In genomic region chr2:173218416-173219141, GRCm38 (mm10) we compare ENCODE assay signal across 8 mouse cellular contexts. TPM values are rescaled to one million over a fixed set of nuclear protein-coding genes. Genes with fewer than 3 reads are reported as not detected.
A peak's percentile ranks its signal among the peaks of the same experiment; 100 is the strongest.
DNase-seq lines count a peak whose midpoint lies in the region; ATAC-seq and TF ChIP-seq lines count a peak whose summit lies in the region.
"Had no signal": no experiment of that assay in that cellular context is flagged by ENCODE, and none has a peak within 500 bp of the region (broad histone marks: within the 10 kb centered on the region; RNA-seq: fewer than 3 reads in every experiment).

Zbp1 (minus strand) TSS chr2:173218923.

- WGBS in midbrain, embryonic 13.5 days: 75% methylated on average over 11 of the region's 11 CpGs
- WGBS in midbrain, embryonic 15.5 days: 68% methylated on average over 11 of the region's 11 CpGs
- WGBS in bone marrow, adult 2 months: 13% methylated on average over 11 of the region's 11 CpGs
- 64% methylated on average over 11 of the region's 11 CpGs for WGBS in lung, postnatal 0 days
- 58% methylated on average over 11 of the region's 11 CpGs for WGBS in stomach, postnatal 0 days

- H3K9ac ChIP-seq in midbrain, embryonic 13.5 days (replicated peaks): 0 out of 2 replicates have a peak within 1 kb of the TSS, but pooled peaks have one; percentile 10
- H3K9ac ChIP-seq in midbrain, embryonic 15.5 days: no peak within 1 kb of the TSS
- no peak within 1 kb of the TSS for H3K9ac ChIP-seq in lung, postnatal 0 days (replicated peaks; ENCODE audit: low read depth)
- no peak within 1 kb of the TSS; the same call in 1 of the 2 replicates for H3K9ac ChIP-seq in stomach, postnatal 0 days (ENCODE audit: low read length)
- H3K9ac ChIP-seq: neural tube, embryonic 12.5 days had no signal

- H3K9me3 ChIP-seq in midbrain, embryonic 13.5 days: 0 out of 2 replicates have a peak, but pooled peaks cover 3% of the 10 kb centered on the region
- H3K9me3 ChIP-seq in midbrain, embryonic 15.5 days: no peaks in the 10 kb centered on the region
- no peaks in the 10 kb centered on the region for H3K9me3 ChIP-seq in lung, postnatal 0 days (ENCODE audit: low read length)
- H3K9me3 ChIP-seq in stomach, postnatal 0 days (ENCODE audit: control insufficient read depth, low read length): no peaks in the 10 kb centered on the region
- H3K9me3 ChIP-seq: neural tube, embryonic 12.5 days had no signal

- TF ChIP-seq POLR2A in bone marrow, adult 2 months (IDR thresholded peaks at IDR 0.05; ENCODE audit: borderline replicate concordance, control insufficient read depth, low read depth, low read length): no peak

- H3K36me3 ChIP-seq in midbrain, embryonic 13.5 days: no peaks in the 10 kb centered on the region
- no peaks in the 10 kb centered on the region for H3K36me3 ChIP-seq in midbrain, embryonic 15.5 days (replicated peaks)
- no peaks in the 10 kb centered on the region for H3K36me3 ChIP-seq in lung, postnatal 0 days (ENCODE audit: insufficient read depth, low read length)
- no peaks in the 10 kb centered on the region for H3K36me3 ChIP-seq in stomach, postnatal 0 days (ENCODE audit: control insufficient read depth, insufficient read depth, low read length)
- H3K36me3 ChIP-seq: neural tube, embryonic 12.5 days had no signal

- H3K27me3 ChIP-seq in midbrain, embryonic 13.5 days: no peaks in the 10 kb centered on the region
- H3K27me3 ChIP-seq in midbrain, embryonic 15.5 days (replicated peaks): no peaks in the 10 kb centered on the region
- H3K27me3 ChIP-seq in lung, postnatal 0 days (replicated peaks; ENCODE audit: insufficient read depth, low read length): no peaks in the 10 kb centered on the region
- H3K27me3 ChIP-seq in stomach, postnatal 0 days (ENCODE audit: control insufficient read depth, insufficient read depth, low read length): no peaks in the 10 kb centered on the region
- H3K27me3 ChIP-seq: neural tube, embryonic 12.5 days had no signal

- no peak within 1 kb of the TSS for H3K27ac ChIP-seq in midbrain, embryonic 13.5 days
- no peak within 1 kb of the TSS for H3K27ac ChIP-seq in midbrain, embryonic 15.5 days
- H3K27ac ChIP-seq in bone marrow, adult 2 months (ENCODE audit: control insufficient read depth, insufficient read depth, low read depth, low read length, poor library complexity): peak within 1 kb of the TSS; percentile 74
- no peak within 1 kb of the TSS for H3K27ac ChIP-seq in lung, postnatal 0 days (ENCODE audit: low read length)
- peak within 1 kb of the TSS; percentile 56 for H3K27ac ChIP-seq in stomach, postnatal 0 days (replicated peaks)
- H3K27ac ChIP-seq: neural tube, embryonic 12.5 days had no signal

- ATAC-seq in midbrain, embryonic 13.5 days: 0 out of 2 replicates have a peak, but pooled peaks have one; percentile 6
- ATAC-seq in midbrain, embryonic 15.5 days (replicated peaks): no peak
- peak; percentile 43; the same call in 1 of the 2 replicates for ATAC-seq in lung, postnatal 0 days
- peak; percentile 55 for ATAC-seq in stomach, postnatal 0 days (ENCODE audit: low FRiP score, low TSS enrichment)

- no peak within 1 kb of the TSS for H3K4me3 ChIP-seq in midbrain, embryonic 13.5 days (replicated peaks)
- H3K4me3 ChIP-seq in midbrain, embryonic 15.5 days: no peak within 1 kb of the TSS
- H3K4me3 ChIP-seq in bone marrow, adult 2 months (replicated peaks; ENCODE audit: control insufficient read depth, low read depth, low read length): peak within 1 kb of the TSS; percentile 56
- no peak within 1 kb of the TSS for H3K4me3 ChIP-seq in lung, postnatal 0 days (ENCODE audit: low read depth, low read length)
- no peak within 1 kb of the TSS for H3K4me3 ChIP-seq in stomach, postnatal 0 days (ENCODE audit: low read depth, low read length)
- H3K4me3 ChIP-seq: neural tube, embryonic 12.5 days had no signal

- H3K4me2 ChIP-seq in midbrain, embryonic 13.5 days (replicated peaks): no peak within 1 kb of the TSS
- H3K4me2 ChIP-seq in midbrain, embryonic 15.5 days: no peak within 1 kb of the TSS
- no peak within 1 kb of the TSS for H3K4me2 ChIP-seq in lung, postnatal 0 days (replicated peaks; ENCODE audit: low read depth, low read length)
- peak within 1 kb of the TSS; percentile 0; the same call in 1 of the 2 replicates for H3K4me2 ChIP-seq in stomach, postnatal 0 days (replicated peaks; ENCODE audit: low read depth)
- H3K4me2 ChIP-seq: neural tube, embryonic 12.5 days had no signal

- TF ChIP-seq CTCF in bone marrow, adult 2 months (IDR thresholded peaks at IDR 0.05; ENCODE audit: control insufficient read depth, insufficient read depth, low read length): no peak
- no peak for TF ChIP-seq CTCF in lung, postnatal 0 days (IDR thresholded peaks at IDR 0.05)
- no peak for TF ChIP-seq CTCF in stomach, postnatal 0 days (IDR thresholded peaks at IDR 0.05; ENCODE audit: low read depth)

- TF ChIP-seq EP300 in lung, postnatal 0 days (IDR thresholded peaks at IDR 0.05): no peak
- TF ChIP-seq EP300 in stomach, postnatal 0 days (optimal IDR thresholded peaks at IDR 0.05): no peak

- peak; percentile 69 for DNase-seq in lung, postnatal 0 days (ENCODE audit: low spot score)
- DNase-seq in stomach, postnatal 0 days (ENCODE audit: low spot score): peak; percentile 26
- no peak for DNase-seq in layer of hippocampus, adult 11-12 months (ENCODE audit: low spot score)
- DNase-seq in cerebellum, adult 9-11 months: no peak

- 0 out of 2 replicates have a peak, but pooled peaks cover 4% of the 10 kb centered on the region for H3K4me1 ChIP-seq in midbrain, embryonic 13.5 days (replicated peaks)
- no peaks in the 10 kb centered on the region for H3K4me1 ChIP-seq in midbrain, embryonic 15.5 days
- H3K4me1 ChIP-seq in bone marrow, adult 2 months (ENCODE audit: control insufficient read depth, insufficient read depth, low read length): peaks cover 6% of the 10 kb centered on the region
- H3K4me1 ChIP-seq in lung, postnatal 0 days (ENCODE audit: insufficient read depth, low read depth, low read length): no peaks in the 10 kb centered on the region; the same call in 1 of the 2 replicates
- H3K4me1 ChIP-seq in stomach, postnatal 0 days (replicated peaks; ENCODE audit: control insufficient read depth, insufficient read depth): no peaks in the 10 kb centered on the region
- H3K4me1 ChIP-seq: neural tube, embryonic 12.5 days had no signal

RNA-seq across cellular contexts. Expression of gene Zbp1, which starts in this region (rescaled TPM):
- 0.27 and 0.50 TPM in 2 replicates for polyA plus RNA-seq in midbrain, embryonic 13.5 days (2015; fragmentation: Nextera tagmentation; extraction: Ambion mirVana)
- 0.22 and 1.1 TPM in 2 replicates for polyA plus RNA-seq in midbrain, embryonic 15.5 days (2015; fragmentation: Nextera tagmentation; extraction: Ambion mirVana)
- polyA plus RNA-seq in bone marrow, adult 2 months (2011; ENCODE audit: insufficient read depth, insufficient read length, low replicate concordance, missing spikeins): 8.1 and 9.1 TPM in 2 replicates
- polyA plus RNA-seq in lung, postnatal 0 days (2015; fragmentation: Nextera tagmentation; extraction: Ambion mirVana): 1.1 and 2.5 TPM in 2 replicates
- polyA plus RNA-seq in stomach, postnatal 0 days (2015; fragmentation: Nextera tagmentation; extraction: Ambion mirVana): 4.6 and 5.0 TPM in 2 replicates

Comparison
In these comparisons a context has a peak if more than half of its experiments do, and no peak if none do; other contexts are left out.
1. Peak in ATAC-seq and H3K9ac ChIP-seq in midbrain, embryonic 13.5 days; RNA of the gene not detected or under 1 TPM.
2. H3K27ac ChIP-seq: peak in bone marrow, adult 2 months (single experiment) and stomach, postnatal 0 days (single experiment); none in midbrain, embryonic 13.5 days (single experiment), midbrain, embryonic 15.5 days (single experiment) and lung, postnatal 0 days (single experiment).
3. DNase-seq: peak in lung, postnatal 0 days (single experiment) and stomach, postnatal 0 days (single experiment); none in layer of hippocampus, adult 11-12 months (single experiment) and cerebellum, adult 9-11 months (single experiment).